In genomic region chr11:118254159-118254951, GRCm38 (mm10) we compare ENCODE assay signal across 8 mouse cellular contexts. TPM values are rescaled to one million over a fixed set of nuclear protein-coding genes. Genes with fewer than 3 reads are reported as not detected.
DNase-seq lines count a peak whose midpoint lies in the region; ATAC-seq and TF ChIP-seq lines count a peak whose summit lies in the region.

No protein-coding gene starts in this region.

- no peak overlapping the region for H3K4me2 ChIP-seq in midbrain, embryonic 11.5 days
- no peak overlapping the region for H3K4me2 ChIP-seq in kidney, embryonic 15.5 days
- H3K4me2 ChIP-seq in limb, embryonic 15.5 days, result 0 out of 2 replicates have a peak overlapping the region, but pooled peaks have one; percentile 2

- H3K36me3 ChIP-seq in midbrain, embryonic 10.5 days, result peaks cover 35% of the 10 kb centered on the region
- peaks cover 7% of the 10 kb centered on the region; the same call in 1 of the 2 replicates for H3K36me3 ChIP-seq in midbrain, embryonic 11.5 days (ENCODE audit: control insufficient read depth, insufficient read depth, low read length)
- H3K36me3 ChIP-seq in kidney, embryonic 15.5 days, result peaks cover 34% of the 10 kb centered on the region
- H3K36me3 ChIP-seq in limb, embryonic 15.5 days, result peaks cover 33% of the 10 kb centered on the region

- H3K9ac ChIP-seq in midbrain, embryonic 11.5 days (ENCODE audit: low read length), result no peak overlapping the region
- H3K9ac ChIP-seq in kidney, embryonic 15.5 days, result no peak overlapping the region
- H3K9ac ChIP-seq in limb, embryonic 15.5 days, result no peak overlapping the region

- TF ChIP-seq POLR2A in cerebellum, adult 2 months (IDR thresholded peaks at IDR 0.05; ENCODE audit: borderline replicate concordance, insufficient read depth, low read length), result no peak

- ATAC-seq in midbrain, embryonic 11.5 days (ENCODE audit: low FRiP score), result no peak
- ATAC-seq in granulocyte monocyte progenitor cell, adult 5-6 weeks (replicated peaks; ENCODE audit: poor library complexity, severe bottlenecking), result peak; percentile 92
- peak; percentile 49 for ATAC-seq in kidney, embryonic 15.5 days (replicated peaks; ENCODE audit: low FRiP score)
- 0 out of 2 replicates have a peak, but pooled peaks have one; percentile 16 for ATAC-seq in limb, embryonic 15.5 days (ENCODE audit: insufficient number of reproducible peaks, low FRiP score, low TSS enrichment, low read depth)

- peaks cover 14% of the 10 kb centered on the region for H3K4me1 ChIP-seq in midbrain, embryonic 10.5 days
- H3K4me1 ChIP-seq in midbrain, embryonic 11.5 days (ENCODE audit: control insufficient read depth, insufficient read depth, low read length), result peaks cover 2% of the 10 kb centered on the region; the same call in 1 of the 2 replicates
- H3K4me1 ChIP-seq in cerebellum, adult 2 months (ENCODE audit: control insufficient read depth, insufficient read depth, low read length), result peaks cover 17% of the 10 kb centered on the region
- H3K4me1 ChIP-seq in kidney, embryonic 15.5 days, result peaks cover 24% of the 10 kb centered on the region
- H3K4me1 ChIP-seq in limb, embryonic 15.5 days, result peaks cover 23% of the 10 kb centered on the region

- WGBS in midbrain, embryonic 10.5 days, result 75% methylated on average over 15 of the region's 15 CpGs
- 71% methylated on average over 15 of the region's 15 CpGs for whole genome bisulfite sequencing in midbrain, embryonic 11.5 days
- WGBS in cerebellum, adult 2 months, result 19% methylated on average over 15 of the region's 15 CpGs
- 28% methylated on average over 15 of the region's 15 CpGs for WGBS in kidney, embryonic 15.5 days
- WGBS in limb, embryonic 15.5 days, result 16% methylated on average over 15 of the region's 15 CpGs

- no peak for DNase-seq in midbrain, embryonic 10.5 days (ENCODE audit: low spot score)
- DNase-seq in midbrain, embryonic 11.5 days (ENCODE audit: low spot score, missing footprints), result no peak
- peak; percentile 92 to 95 for DNase-seq in cerebellum, adult 2 months
- DNase-seq in ovary, postnatal 36 days (ENCODE audit: low spot score), result peak; percentile 58
- no peak for DNase-seq in T-cell, adult 2 months (ENCODE audit: low spot score)

- no peaks in the 10 kb centered on the region for H3K27me3 ChIP-seq in midbrain, embryonic 10.5 days (ENCODE audit: low read depth, poor library complexity, severe bottlenecking)
- H3K27me3 ChIP-seq in midbrain, embryonic 11.5 days (ENCODE audit: control insufficient read depth, insufficient read depth, low read length), result no peaks in the 10 kb centered on the region
- no peaks in the 10 kb centered on the region for H3K27me3 ChIP-seq in cerebellum, adult 2 months (ENCODE audit: control insufficient read depth, insufficient read depth, low read length)
- no peaks in the 10 kb centered on the region for H3K27me3 ChIP-seq in kidney, embryonic 15.5 days
- no peaks in the 10 kb centered on the region for H3K27me3 ChIP-seq in limb, embryonic 15.5 days

- H3K9me3 ChIP-seq in midbrain, embryonic 10.5 days (replicated peaks), result no peaks in the 10 kb centered on the region
- H3K9me3 ChIP-seq in midbrain, embryonic 11.5 days (ENCODE audit: control insufficient read depth, low read length), result no peaks in the 10 kb centered on the region
- H3K9me3 ChIP-seq in kidney, embryonic 15.5 days (replicated peaks), result no peaks in the 10 kb centered on the region
- H3K9me3 ChIP-seq in limb, embryonic 15.5 days, result no peaks in the 10 kb centered on the region

- no peak for TF ChIP-seq CTCF in cerebellum, adult 2 months (IDR thresholded peaks at IDR 0.05; ENCODE audit: borderline replicate concordance, insufficient read depth, low read depth, low read length)

- H3K27ac ChIP-seq in midbrain, embryonic 10.5 days (replicated peaks), result peak overlapping the region; percentile 42; the same call in 1 of the 2 replicates
- no peak overlapping the region for H3K27ac ChIP-seq in midbrain, embryonic 11.5 days (ENCODE audit: low read depth, low read length)
- H3K27ac ChIP-seq in cerebellum, adult 2 months (ENCODE audit: insufficient read depth, low read length), result peak overlapping the region; percentile 56
- peak overlapping the region; percentile 89 for H3K27ac ChIP-seq in kidney, embryonic 15.5 days
- peak overlapping the region; percentile 88 for H3K27ac ChIP-seq in limb, embryonic 15.5 days

- no peak overlapping the region for H3K4me3 ChIP-seq in midbrain, embryonic 10.5 days
- H3K4me3 ChIP-seq in midbrain, embryonic 11.5 days (ENCODE audit: low read depth, low read length), result no peak overlapping the region
- H3K4me3 ChIP-seq in cerebellum, adult 2 months (replicated peaks; ENCODE audit: insufficient read depth, low read depth, low read length), result no peak overlapping the region
- no peak overlapping the region for H3K4me3 ChIP-seq in kidney, embryonic 15.5 days (replicated peaks)
- no peak overlapping the region for H3K4me3 ChIP-seq in limb, embryonic 15.5 days

RNA-seq across cellular contexts. Expression of gene Cyth1, which starts 6.0 kb away (rescaled TPM):
- polyA plus RNA-seq in midbrain, embryonic 10.5 days (2016; fragmentation: Nextera tagmentation; extraction: Ambion mirVana), result 11.3 and 14.9 TPM in 2 replicates
- 12.3 and 12.8 TPM in 2 replicates for polyA plus RNA-seq in midbrain, embryonic 11.5 days (2014; fragmentation: Nextera tagmentation; extraction: Ambion mirVana)
- 89.8 and 93.9 TPM in 2 replicates for polyA plus RNA-seq in cerebellum, adult 2 months (2012; rRNA removed)
- 24.9 and 27.7 TPM in 2 replicates for total RNA-seq in granulocyte monocyte progenitor cell, adult 5-6 weeks (2014; fragmentation: Nextera tagmentation)
- 38.6 and 43.6 TPM in 2 replicates for total RNA-seq in granulocyte monocyte progenitor cell, adult 5-6 weeks (2017)
- 16.4 and 16.5 TPM in 2 replicates for polyA plus RNA-seq in kidney, embryonic 15.5 days (2015; fragmentation: Nextera tagmentation; extraction: Ambion mirVana)
- polyA plus RNA-seq in limb, embryonic 15.5 days (2015; fragmentation: Nextera tagmentation; extraction: Ambion mirVana), result 16.1 and 16.2 TPM in 2 replicates

RNA-seq across cellular contexts. Expression of gene Usp36, which starts 35.7 kb away (rescaled TPM):
- 20.4 and 23.6 TPM in 2 replicates for polyA plus RNA-seq in midbrain, embryonic 10.5 days (2016; fragmentation: Nextera tagmentation; extraction: Ambion mirVana)
- 8.7 and 9.0 TPM in 2 replicates for polyA plus RNA-seq in midbrain, embryonic 11.5 days (2014; fragmentation: Nextera tagmentation; extraction: Ambion mirVana)
- polyA plus RNA-seq in cerebellum, adult 2 months (2012; rRNA removed), result 33.6 and 33.8 TPM in 2 replicates
- total RNA-seq in granulocyte monocyte progenitor cell, adult 5-6 weeks (2014; fragmentation: Nextera tagmentation), result 27.6 and 28.6 TPM in 2 replicates
- total RNA-seq in granulocyte monocyte progenitor cell, adult 5-6 weeks (2017), result 9.3 and 12.5 TPM in 2 replicates
- 21.8 and 24.2 TPM in 2 replicates for polyA plus RNA-seq in kidney, embryonic 15.5 days (2015; fragmentation: Nextera tagmentation; extraction: Ambion mirVana)
- 21.0 and 21.3 TPM in 2 replicates for polyA plus RNA-seq in limb, embryonic 15.5 days (2015; fragmentation: Nextera tagmentation; extraction: Ambion mirVana)

Comparison
In these comparisons a context has a peak if more than half of its experiments do, and no peak if none do; other contexts are left out.
1. DNase-seq: peak in cerebellum, adult 2 months (2 of 2) and ovary, postnatal 36 days (single experiment); none in midbrain, embryonic 10.5 days (single experiment), midbrain, embryonic 11.5 days (single experiment) and T-cell, adult 2 months (single experiment).